Mouse (Mus musculus) WW6 (cell line): ENCODE measurements around the gene Il2.

Experiments
- DNase-seq: peaks from one replicate; pipeline ENCODE4 v3.0.0-alpha.2; 2013; ENCODE audit warnings: low read depth, low spot score

The Il2 gene

DNA sequence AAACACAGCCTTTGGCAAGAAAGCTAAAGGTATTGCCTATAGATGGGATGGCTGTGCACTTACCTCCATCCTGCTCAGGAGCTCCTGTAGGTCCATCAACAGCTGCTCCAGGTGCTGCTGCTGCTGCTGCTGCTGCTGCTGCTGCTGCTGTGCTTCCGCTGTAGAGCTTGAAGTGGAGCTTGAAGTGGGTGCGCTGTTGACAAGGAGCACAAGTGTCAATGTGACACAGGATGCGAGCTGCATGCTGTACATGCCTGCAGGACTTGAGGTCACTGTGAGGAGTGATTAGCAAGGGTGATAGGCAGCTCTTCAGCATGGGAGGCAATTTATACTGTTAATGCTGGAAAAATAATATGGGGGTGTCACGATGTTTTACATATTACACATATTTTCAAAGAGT is at the start of gene Il2:
Gene Il2 (minus strand): TSS at position 305 of the 400 bp plus-strand sequence.
- DNase-seq: no peak

DNA sequence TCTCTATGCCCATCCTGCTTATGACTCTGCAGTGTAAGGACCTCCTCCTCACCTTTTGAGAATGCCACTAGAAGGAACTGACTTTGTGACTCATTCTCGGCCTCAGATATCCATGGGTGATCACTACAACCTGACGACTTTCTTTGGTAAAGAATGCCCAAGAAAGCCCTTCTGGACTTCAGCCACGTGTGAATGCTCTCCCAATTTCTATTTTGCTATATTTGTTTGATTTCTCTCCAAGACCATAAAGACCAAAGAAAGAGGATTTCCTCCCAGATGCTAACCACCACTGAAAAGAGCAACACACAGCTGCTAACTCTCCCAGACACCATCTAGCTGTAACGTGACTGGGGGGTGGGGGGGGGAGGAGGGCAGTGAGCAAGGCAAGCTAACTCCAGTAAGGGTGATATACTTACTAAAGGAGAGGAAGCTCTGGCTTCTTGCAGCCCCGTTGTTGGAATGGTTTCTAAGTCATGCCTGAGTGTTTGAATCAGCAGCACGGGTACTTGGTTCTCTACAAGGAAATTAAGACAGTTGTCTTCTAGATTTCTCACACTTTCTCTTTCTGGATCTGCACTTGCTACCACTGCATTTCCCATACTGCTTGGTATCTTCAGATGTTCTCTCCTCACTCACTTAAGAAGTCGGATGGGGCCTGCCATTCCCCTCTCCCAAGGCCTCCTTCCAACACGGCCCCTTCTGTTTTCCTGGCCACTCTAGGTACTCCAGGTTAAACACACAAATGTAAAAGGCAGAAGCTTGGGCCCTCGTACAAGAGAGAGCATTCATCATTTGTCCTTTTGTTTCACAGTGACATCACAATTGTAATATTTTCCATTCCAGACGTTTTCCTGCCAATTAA is 49.2 kb upstream of the Il2 start:
- DNase-seq: no peak

DNA sequence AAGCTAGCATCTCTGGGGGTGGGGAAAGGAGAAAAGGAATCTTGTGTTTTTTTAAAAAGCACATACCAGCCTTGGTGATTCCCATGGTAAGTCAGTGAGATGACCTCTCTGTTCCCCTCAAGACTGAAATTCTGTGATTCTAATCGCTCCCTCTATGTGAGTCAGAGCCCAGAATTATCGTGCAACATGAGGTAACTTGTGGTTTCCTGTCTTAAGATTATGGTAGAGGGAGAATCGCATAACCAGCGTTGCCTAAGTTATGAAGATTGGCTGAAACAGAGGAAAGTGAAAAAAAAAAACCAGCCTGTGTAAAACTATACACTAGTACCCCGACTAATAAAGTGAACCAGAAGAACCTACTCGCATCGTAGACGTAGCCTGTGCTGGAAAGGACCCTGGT is 47.5 kb upstream of the Il2 start:
- no peak for DNase-seq

DNA sequence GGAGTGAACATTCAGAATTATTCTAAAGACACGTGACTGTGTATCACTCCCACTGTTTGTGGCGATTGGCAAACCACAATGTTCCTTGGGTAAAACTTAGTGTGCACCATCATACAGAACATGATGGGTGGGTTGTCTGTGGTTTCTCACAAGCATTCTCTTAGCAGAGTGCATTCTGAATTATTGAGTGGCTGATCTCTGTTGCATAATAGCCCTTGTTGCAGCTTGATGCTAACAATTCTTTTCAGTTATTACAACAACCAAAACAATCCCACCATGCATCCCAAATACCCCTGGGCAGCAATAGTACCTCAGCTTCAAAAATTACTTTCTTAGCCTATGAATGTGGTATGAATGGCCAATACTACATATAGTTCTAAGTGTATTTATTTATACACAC is 43.5 kb upstream of the Il2 start:
- no peak for DNase-seq

DNA sequence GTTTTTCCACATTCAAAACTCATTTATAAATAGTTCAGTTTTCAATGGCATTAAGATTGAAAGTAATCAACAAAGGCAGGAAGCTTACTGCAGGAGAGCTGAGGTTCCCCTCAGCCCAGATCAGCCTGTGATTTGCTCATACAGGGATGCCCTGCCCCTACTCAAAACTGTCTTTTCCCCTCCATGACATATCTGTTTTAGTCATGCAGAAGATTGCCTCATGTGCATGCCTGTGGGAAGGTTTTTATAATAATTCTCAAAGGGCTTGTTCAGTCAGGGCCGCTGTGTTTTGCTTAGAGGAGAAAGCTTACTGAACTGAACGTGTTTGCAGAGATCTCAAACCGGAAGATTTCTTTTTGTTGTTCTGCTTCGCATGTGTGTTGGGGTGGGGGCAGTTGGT is 35.3 kb upstream of the Il2 start:
- DNase-seq: no peak

DNA sequence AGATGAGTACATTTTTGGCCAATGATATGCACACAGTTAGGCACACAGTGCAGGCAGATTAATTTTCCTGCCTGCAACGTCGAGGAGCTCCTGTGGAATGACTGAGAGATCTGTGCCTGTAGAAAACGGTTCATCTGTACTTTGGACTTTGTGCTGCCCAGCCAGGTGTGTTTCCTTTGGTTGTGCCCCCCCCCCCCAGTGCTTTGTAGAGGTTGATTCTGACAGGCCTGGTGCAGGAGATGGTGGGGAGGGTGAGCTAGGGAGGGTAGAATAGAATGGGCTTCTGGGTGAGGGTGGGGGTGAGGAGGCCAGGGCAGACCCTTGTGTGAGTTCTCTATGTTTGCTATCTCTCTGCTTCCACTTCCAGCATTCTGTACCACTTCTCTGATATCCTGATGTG is 32.5 kb upstream of the Il2 start:
- no peak for DNase-seq

DNA sequence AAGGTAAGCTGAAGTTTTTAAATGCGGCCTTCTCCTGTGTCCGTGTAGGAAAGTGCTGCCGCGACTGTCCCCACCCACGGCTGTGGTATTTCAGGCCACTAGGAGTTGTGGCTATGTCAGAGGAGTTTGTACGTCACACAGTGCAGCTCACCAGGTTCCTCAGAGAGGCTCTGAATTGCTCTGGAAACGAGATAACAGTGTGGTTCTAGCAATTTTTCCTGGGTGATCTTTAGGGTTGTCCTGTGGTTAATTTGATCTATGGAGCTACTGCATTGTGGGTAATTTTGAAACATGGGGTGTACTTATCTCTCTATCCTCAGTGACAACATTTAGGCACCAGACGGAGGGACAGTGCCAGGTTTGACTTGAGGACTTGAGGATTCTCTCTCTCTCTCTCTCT is 31.3 kb upstream of the Il2 start:
- no peak for DNase-seq

DNA sequence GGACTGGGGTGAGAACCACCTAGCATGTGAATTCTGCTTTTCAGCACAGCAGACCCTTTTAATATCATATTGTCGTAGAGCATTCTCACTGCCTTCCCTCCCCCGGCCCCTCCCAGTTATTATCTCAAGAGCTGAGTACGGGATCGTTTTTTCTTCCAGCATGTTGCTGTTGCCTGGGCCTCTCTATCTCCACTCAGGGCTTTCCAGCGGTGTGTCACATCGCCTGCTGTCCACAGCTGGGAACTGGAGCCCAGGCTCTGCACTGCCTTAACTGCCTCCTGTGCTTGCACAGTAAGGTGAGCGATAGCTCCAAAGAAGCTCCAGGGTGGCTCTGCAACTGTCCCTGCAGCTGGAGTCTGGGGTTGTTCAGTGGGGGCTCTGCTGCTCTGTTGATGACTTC is 28.6 kb upstream of the Il2 start:
- no peak for DNase-seq

DNA sequence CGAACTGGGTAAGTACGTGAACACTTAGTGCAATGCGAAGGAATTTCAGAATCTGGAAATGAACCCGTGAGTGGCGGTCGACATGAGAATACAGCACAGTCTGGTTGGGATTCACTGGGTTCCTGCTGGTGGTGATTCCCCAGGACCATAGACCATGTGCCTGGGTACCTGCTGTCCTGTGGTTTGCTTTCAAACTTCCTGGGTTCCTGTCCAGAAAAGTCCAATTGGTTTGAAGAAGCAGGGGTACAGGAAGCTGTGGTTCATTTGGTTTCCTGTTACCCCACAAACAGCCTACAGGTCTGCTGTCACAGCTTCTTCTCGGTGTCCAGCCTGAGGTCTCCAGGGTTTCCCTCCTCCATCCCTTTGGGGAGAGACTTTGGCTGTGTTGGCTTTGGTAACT is 27.2 kb upstream of the Il2 start:
- DNase-seq: no peak

DNA sequence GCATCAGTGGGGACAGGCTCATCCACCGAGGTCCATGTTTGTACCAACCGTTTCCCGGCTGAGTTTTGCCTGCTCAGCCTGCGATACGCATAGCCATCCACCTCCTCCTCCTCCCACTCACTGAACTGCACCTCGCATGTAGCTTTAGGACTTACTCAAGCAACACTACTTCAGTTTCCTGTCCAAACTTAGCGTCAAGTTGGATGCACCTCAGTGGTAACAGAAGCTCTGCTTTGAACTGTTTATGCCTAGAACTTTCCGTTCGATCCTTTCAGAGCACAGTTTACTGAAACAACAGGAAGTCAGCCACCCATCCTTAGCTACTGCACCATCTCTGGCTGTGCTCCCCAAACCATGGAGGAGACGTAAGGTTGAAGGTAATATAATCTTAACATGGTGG is 26.5 kb upstream of the Il2 start:
- no peak for DNase-seq

DNA sequence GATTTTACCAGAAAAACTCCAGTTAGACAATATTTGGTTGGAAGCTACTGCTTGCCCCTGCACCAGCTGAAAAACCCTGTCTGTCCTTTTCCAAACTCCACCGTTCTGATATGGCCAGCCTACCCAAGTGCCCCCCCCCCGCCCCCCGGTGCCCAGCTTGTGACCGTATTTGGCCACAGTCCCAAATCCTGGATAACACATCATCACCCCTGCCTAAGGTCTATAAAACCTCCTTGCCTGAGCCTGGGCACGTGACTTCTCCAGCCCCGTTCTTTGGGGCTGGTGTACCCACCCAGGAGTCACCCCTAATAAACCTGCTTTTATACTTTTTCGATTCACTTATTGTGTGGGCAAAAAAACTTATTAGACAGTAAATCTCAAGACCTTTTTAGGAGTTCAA is 21.1 kb upstream of the Il2 start:
- no peak for DNase-seq

DNA sequence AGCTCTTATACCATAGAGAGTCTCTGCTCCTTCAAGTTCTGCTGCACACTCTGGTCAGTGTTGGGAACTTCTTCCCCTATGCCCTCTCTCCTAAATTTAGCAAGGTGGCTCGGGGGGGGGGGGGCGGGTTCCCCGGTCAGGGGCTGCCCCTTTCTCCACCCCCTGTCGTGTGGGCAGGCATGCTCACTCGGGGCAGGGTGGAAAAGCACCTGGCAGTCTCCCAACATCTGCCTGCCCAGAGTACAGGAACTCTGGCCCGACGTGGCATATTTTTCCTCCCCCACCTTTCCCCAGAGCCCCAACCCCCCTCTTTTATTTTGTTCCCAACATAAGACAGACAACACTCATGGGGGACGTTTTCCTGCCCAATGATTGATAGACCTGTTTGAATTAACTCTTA is 20.6 kb upstream of the Il2 start:
- DNase-seq: no peak

DNA sequence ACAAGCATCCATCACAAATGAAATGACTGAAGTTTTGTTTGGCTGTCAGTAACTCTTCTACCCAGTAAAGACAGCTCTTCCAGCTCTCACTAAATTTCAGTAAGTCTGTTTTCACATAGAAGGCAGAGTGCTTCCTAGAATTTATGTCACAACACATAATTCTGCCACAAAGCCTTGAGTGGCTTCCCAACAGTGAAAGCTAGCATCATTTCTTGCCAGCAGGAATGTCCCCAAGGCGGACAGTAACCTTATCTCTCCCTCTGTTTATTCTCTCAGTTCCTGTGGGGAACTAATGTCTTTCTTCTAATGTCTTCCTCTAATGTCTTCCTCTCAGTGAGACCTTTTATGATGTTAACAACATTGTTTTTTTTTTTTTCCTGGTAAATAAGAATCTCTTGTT is 19.2 kb upstream of the Il2 start:
- DNase-seq: no peak

DNA sequence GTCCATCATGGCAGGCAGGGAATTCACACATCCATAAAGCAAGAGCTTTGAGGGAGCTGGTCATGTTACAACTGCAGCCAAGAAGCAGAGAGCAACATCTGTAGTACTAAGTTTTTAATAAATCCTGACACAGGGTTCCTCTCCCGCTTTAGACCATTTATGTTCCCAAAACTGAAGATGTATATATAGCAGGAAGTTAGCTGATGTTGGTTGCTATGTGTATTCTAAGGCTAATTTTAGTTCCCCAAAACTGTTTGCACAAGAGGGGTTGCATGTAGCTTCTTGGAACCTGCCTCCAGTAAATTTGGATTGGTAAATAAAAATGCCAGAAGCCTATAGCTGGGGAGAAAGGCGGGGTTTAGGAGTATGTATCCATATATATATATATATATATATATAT is 16.1 kb upstream of the Il2 start:
- no peak for DNase-seq

DNA sequence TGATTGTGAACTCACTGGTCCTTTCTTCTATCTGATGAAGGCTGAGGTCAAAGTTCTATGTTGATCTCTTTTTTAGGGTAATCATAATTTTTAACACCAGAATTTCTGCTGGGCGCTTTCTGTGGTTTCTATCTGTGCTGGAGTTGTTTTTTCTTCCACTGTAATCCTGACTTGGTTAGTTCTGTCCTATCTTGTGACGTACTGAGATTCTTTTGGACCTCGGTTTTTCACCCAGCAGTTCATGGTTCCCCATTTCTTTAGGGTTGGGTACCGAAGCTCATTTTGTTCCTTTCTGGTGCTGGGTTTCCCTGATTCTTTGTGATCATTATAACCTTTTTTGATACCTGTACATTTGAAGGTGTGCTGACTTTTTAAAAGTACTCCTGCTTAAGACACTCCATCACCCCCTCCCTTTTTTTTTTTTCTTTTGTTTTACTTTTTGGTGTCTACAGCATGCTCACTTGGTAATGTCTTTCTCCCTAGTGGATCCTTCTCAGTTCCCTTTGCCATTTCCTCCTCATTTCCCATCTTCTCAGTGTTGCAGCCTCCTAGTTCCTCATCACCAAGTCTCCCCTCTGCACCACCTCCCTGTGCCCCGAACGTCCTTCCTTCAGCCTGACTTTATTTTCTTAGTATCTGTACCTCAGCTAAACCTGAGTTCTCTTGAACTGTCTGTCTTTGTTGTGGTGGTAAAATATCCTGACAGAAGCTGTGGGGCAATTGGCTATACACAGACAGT is 14.6 kb upstream of the Il2 start:
- DNase-seq: no peak

DNA sequence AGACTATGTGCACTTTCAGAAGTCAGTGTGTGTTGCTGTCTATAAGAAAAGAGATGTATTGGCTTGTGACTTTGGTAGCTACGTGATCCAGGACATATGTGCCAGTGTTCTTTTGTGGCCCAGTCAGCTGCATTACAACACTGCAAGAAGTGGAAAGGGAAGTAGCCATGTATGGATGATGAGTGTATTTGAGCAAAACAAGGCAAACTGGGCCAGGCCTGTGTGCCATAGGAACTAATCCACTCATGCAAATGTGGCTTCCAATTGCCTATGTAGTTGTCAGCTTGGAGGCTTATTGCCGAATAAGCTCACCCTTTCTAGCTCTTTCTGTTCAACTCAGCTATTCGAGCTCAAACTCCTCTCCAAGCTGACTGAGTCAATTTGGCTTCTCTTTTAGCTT is 13.4 kb upstream of the Il2 start:
- DNase-seq: no peak

DNA sequence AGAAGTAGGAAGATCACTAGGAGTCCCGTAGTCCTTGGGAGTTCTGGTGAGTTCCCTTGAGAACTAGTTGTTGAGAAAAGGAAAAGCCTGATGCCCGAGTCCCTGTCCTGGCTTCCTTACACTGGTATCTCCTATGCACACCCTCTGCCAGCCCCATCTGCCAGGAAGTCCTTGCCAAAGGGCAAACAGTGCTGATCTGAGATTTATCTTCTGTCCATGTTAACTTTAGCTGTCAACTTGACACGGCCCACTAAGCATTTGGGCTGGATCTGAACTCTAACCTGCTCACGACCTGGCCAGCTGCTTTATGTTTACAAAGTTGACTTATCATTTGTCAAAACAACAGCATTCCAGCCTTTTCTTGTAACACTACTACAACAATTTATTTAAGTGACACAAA is 11.5 kb upstream of the Il2 start:
- no peak for DNase-seq

DNA sequence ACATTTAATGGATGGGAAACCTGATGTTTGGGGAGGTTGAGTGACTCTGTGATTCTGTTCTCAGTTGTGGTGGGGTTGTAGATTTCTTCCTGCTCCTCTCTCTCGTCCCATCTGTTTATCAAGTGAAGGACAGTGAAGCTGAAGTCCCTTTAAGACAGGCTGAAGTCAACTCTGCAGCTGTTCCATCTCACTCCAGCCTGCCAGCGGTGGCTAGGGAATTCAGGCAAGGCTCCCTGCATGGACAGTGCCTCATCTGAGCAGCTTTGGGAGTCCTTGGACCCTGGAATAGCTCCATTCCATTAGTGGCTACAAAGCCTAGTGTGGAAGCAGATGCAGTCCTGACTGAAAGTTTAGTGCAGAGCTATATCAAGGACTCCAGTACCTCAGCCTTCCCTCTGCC is 3.3 kb upstream of the Il2 start:
- no peak for DNase-seq

DNA sequence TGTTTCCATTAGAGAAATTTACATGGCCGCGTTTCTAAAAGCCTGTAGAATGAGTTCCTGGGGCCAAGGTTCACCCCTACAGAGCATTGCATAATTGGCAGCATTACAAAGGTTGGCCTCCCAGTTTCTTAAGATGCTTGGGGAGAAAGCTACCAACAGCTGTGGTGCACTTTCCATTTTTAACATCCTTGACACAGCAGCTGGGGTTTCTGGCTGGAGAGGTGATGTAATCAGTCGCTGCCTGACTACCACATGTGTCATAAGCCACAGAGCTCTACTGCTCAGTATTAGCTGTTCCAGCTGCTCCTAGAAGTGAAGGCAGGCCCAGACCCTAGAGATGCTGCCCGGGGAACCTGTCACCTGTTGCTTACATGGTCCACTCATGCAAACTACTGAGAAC is 2.5 kb upstream of the Il2 start:
- DNase-seq: no peak

DNA sequence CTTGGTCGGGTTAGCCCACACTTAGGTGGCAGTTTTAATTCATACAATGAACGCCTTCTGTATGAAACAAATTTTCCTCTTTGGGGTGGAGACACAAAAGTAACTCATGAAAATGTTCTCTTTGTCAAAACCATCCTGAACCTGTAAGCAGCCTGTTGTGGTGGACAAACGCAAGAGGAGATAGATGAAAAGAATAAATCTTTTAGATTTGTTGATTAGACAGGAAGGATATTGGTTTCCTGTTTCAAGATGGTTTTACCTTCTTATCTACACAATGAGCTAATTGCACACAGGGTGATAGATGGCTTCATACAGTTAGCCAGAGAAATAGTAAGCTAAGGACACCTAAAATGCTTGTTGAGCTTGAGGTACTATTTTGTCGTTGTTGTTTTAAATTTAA is 403 bp upstream of the Il2 start:
- DNase-seq: no peak

DNA sequence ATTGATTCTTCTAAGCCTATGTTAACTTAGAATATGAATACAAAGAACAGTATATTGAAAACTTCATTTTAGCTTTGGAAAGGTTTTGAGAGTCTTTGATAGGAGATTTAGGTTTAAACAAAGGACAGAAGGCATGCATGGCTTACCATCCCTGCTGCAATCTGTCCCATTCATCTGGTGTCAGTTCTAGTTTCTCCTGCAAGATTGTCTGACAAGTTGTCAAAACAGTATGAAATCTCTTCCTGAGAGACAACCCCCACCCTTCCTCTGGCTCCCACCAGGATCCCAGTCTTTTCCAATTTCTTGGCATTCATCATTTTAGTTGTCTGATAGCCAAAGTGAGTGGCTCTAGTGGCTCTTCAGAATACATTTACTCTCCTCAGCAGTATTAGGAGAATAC is 35.0 kb downstream of the Il2 start:
- no peak for DNase-seq

DNA sequence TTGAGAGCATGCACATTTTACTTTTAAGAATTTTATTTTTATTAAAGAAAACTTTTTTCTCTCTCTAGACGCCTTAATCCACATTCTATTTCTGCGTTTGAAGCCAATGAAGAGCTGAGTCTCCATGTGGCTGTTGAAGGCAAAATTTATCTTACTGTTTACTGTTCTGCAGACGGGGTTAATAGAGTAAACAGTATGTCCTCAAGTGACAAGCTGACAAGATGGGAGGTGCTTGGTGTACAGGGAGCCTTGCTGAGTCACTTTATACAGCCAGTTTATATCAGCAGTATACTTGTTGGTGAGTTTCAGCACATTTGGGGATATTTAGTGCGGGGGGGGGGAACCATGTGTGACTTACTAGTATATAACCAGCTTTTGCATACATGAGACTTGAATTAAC is 40.9 kb downstream of the Il2 start:
- DNase-seq: no peak

DNA sequence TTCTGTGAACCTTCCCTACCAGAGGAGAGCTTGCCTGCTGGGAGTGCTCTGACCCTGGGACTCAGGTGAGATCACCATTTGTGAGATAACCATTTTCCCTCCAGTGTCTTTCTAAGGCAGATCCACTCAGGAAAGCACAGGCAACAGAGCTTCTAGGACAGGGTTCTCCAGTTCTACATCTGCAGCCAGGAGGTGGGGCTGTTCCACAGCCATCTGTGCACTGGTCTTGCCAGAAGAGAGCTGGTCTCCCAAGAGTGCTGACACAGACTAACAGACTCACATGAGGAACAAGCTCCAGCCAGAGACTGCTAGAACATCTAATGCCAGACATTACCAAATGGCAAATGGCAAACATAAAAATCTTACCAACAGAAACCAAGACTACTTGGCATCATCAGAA is 52.5 kb downstream of the Il2 start:
- DNase-seq: no peak
